Mouse (Mus musculus) retina, embryonic 14.5 days (tissue): Measurements from ENCODE around the gene Ehd4.

ENCODE experiments used
- DNase-seq: peaks from one replicate; pipeline ENCODE4 v3.0.0-alpha.2; 2015; ENCODE audit warnings: low spot score

Gene Ehd4

DNA sequence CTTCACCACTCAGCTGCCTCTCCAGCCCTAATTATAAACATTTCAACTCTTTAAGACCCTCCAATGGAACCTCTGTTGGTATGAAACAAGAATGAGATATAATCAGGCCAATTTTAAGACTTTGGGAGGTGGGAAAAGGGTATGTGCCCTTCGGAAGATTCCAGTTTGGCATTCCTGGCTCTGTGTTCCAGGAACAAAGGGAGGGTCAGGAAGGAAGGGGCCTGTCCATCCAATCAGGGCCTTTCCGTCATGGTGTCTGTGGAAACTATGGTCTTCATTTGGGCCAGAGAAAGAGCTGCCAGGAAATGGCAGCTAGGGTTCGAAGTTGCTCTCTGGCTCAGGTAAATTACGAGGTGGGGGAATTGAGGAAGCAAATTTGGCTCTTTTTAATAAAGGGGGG is 46.3 kb downstream of the Ehd4 start:
- no peak for DNase-seq

DNA sequence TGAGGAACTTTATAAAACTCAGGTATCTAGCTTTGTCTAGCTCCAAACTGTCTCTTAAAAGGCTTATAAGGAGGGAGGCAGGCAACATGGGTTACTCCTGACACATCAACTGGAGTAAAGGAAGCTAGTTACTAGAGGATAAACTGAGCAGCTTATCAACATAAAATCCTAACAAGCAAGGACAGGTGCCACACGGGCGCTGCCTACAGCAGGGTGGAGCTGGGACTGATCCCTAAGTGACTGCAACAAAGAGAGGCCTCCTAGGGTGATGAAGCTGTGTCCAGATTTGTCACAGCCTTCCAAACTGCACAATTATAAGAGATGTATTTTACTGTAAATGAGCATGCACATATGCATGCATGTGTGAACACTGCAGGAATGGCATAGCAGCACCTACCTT is 47.0 kb downstream of the Ehd4 start:
- DNase-seq = no peak

DNA sequence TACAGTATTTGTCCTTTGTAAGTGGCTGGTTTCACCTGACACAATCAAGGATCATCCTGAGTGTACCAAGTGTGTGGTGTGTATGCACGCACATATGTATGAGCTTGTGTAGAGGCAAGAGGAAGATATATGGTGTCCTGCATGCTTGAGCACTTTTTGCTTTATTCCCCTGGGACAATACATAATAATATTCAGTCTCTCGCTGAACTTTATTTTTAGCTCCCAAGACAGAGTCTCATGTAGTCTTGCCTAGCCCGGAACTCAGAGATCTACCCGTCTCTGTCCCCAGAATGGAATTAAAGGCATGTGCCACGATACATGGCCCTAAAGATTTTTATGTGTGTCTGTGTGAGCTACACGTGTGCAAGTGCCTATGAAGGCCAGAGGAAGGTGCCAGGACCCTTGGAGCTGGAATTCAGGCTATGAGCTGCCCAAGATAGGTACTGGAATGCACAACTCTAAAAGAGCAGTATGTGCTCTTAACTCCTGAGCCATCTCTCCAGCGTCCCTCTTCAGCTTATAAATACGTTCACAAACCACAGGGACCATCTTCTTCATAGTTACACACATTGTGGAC is 47.9 kb downstream of the Ehd4 start:
- DNase-seq = no peak

DNA sequence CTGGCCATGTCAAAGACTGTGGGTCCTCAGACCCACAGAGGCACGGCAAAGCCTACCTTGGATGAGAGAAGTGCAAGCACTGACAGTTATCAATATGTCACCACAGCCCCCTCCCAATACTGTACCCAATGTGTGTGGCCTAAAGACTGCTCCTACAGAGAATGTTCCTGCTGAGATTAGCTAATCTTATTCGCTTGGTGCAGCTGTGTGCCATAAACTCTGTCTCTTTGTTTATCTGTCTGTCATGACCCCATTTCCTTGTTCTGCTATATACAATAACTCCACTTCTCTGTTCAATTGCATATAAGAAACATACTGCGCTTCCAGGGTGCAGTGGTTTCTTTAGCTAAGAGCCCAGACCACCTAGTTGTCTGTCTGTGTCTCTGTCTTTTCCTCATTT is 48.5 kb downstream of the Ehd4 start:
- DNase-seq = no peak

DNA sequence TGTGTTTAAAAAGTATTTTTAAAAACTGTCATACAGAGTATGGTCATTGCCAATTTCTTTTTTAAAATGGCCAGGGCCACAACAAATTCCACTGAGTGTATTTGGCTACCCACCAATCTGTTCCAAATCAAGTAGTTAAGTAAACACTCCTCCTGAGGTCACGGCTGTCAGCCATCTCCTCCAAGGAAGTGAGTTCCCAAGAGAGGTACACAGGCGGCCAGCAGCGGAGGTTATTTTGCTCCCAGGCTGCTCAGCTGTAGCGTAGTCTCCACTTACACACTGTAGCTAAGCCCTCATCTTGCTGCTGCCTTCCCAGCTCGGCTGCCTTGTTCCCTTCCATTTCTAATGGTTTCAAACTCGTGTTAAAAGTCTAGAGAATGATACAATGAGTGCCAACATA is 51.5 kb downstream of the Ehd4 start:
- no peak for DNase-seq

DNA sequence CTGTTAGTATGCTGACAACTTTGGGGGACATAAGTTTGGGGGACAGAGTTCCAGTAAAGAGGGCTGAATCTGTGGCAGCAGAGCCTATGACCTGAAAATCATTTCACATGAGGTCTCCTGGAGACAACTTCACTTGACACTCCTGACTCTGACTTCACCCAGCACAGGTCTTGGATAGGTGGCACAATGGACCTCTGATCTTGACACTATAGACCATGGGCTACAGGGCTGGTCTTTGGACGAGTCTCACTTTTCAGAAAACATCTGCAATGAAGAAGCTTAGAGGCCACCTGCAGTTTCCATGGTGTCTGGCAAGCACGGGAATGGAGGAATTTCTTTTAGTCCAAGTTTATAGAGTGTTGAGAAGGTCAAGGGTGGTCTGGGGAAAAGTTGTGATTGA is 52.0 kb downstream of the Ehd4 start:
- no peak for DNase-seq

DNA sequence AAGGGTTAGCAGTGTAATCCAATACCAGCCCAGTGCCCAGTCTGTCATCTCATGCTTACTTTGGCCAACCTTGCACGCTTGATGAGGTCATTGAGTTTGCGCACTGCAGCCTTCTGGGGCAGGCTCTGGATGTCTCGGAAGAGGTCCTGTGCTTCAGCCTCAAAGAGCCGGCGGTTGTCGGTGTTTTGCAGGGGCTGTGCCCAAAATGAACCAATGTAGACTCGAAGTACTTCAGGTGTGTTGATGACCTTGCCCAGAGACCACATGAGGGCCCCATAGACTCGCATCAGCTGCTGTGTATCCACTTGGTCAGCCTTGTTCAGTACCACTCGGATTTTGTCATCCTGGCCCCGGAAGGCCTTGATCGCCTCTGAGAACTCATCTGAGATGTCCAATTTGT is 52.4 kb downstream of the Ehd4 start:
- no peak for DNase-seq

DNA sequence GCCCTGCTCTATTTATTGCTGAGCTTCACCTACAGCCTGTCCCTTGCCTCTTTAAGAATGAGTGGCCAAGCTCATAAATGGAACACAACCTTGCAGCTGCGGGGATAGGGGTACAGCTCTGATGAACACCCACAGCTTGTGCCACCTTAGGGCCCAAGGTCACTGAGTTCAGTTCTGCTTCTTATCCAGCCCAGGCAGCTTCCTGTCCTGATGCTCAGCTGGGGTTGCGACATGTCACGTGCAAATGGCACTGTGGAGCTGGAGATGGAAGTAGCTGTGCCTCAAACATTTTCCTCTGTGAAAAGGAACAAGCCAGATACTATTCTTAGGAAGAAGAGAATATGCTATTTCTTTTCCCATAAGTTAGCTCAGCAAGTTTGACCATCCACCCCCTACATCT is 54.5 kb downstream of the Ehd4 start:
- DNase-seq = no peak

DNA sequence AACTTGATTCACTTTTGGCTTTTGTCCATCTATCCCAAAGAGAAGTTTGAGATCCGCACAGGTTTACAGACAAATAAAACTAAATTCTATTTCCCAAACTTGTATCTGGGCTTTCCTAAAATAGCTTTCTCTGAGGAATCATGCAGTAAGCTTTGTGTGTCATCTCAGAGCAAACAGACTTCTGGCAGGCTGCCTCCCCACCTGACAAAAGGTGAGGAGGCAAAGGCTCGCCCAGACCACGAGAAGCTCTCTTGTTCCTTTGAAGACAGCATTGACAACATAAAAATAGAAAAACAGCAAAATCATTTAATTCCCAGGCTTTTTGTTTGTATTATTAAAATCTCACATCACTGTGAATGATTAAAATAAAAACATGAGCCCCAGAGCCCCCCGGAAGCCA is 55.1 kb downstream of the Ehd4 start:
- DNase-seq = no peak

DNA sequence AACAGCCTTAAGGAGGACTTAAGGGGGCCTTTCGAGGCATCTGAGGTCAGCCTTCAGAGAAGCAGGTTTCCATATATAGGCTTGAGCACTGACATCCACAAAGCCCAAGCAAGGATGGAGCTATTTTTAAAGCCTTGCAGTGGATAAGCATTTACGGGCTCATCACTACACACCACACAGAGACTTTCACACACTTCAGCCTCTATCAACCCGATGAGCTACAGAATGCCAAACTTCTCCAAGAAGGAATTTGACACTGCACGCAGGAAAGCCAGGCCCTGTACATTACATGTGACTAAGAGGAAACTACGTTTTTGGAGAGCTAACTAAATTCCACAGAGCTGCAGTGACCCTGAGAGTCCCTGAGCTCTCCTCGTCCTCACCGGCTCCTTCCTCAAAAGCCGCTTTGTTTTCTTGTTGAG is 55.6 kb downstream of the Ehd4 start:
- no peak for DNase-seq

DNA sequence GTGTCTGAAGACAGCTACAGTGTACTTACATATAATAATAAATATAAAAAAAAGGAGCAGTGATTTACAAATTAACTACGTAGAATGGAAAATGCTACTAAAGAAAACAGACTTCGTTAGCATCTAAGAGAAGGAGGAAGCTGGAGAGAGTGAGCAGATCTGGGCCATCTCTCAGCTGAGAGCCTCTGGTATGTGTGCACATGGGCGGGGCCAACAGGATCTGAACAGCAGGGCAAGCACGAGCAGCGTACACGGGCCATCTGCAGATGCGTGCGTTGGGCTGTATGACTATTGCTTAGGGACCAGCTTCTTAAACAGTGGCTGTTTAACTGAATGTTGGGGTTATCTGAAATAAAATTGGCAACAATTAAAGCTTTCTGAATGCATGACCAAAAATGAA is 56.5 kb downstream of the Ehd4 start:
- DNase-seq = no peak

DNA sequence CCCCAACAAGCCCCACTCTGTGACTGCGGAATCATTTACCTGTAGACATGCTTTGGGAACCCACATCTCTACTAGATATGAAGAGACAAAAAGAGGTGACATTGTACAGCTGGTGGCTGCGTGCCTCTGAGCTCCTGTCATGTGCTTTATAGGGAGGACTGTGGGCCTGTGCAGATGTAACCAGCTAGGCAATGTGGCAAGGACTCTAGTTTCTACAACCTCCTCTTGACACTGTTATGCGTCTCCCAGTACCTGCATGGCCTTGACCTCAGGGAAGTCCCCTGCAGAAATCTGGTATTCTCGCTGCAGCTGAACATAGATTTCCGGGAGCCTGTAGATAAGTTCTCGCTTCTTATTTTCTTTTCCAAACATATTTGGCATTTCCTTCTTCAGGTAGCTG is 57.7 kb downstream of the Ehd4 start:
- no peak for DNase-seq

DNA sequence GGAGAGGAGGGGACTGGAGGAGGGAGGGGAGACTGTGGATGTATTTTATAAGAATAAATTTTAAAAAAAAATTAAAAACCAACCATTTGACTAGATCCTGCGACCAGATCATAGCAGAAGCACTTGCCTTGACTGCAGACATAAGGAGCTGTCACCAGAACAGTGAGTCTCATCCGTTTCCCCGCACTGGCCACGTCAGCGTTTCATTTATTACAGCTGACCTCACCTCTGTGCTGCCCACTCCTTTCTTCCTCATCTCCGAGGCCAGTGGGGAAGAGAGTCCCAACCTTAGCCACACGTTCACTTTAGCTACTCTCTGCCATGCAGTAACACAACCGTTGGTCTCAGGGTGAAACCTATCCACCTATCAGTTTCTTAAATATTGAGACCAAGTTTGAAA is 58.2 kb downstream of the Ehd4 start:
- DNase-seq = no peak

DNA sequence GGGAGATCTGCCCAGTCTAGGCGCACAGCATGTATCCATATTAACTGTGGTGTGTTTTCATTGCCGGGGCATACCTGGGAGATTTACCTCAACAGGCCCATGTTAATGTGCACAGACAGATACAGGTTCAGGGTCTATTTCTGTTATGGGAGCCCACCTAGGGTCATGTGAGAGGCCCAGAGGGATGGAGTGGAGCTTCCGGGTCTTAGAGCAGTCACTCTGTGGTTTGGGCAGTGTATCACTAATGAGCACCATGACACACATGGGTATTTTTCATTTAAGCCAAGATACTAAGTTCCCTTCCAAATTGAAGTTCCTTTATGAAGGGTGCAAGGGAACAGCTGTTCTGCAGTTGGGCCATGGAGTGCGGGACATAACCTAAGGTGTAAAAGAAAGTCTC is 59.2 kb downstream of the Ehd4 start:
- no peak for DNase-seq

DNA sequence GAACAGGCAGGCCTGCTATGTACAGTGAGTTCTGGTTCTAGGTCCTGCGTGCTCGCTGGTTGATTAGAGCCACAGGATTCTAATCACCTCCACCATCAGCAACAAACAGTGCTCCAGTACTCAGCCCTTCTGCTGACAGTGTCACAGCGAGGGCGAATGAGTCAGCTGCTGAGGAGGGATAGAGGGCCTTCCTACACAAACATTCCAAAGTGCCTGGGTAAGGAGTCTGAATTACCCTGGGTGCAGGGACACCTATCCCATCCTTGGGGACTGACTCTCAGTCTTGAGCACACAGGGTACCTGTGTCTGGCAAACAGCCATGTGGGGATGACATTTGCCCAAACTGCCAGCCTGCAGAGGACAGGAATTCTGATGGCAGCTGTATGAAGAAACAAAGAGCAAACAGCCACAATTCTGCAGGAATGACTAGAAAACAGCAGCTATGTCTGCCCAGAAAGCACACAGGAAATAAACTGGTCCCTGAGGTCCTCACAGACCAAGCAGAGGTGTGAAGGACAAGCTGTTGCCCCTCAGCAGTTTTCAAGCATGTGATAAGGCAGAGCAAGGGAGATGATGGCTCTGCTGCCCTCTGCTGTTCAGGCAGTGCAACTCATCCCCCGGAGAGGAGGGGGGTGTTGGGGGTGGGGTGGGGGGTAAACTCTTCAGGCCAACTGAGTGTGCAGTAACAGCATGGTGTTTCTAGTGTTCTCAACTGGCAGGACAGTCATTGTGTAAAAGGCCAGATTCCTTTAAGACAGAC is 60.6 kb downstream of the Ehd4 start:
- peak; percentile 75 for DNase-seq

DNA sequence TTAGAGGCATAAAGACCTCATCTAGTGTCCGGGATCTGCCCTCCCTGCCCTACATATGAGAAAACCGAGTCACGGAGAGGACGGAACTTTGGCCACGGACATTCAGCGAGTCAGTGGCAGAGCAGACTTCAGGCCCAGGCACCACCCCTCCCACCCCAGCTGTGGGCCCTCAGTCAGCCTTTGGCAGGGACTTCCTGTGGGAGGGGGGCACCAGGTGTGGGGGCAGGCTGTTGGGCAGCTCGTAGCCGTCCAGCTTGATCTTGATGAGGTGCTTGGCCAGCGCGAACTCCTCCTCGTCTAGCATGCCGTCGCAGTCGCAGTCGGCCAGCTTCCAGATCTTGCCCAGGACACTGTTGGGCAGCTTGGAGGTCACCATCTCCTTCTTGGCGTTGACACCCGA is 63.4 kb downstream of the Ehd4 start:
- no peak for DNase-seq

DNA sequence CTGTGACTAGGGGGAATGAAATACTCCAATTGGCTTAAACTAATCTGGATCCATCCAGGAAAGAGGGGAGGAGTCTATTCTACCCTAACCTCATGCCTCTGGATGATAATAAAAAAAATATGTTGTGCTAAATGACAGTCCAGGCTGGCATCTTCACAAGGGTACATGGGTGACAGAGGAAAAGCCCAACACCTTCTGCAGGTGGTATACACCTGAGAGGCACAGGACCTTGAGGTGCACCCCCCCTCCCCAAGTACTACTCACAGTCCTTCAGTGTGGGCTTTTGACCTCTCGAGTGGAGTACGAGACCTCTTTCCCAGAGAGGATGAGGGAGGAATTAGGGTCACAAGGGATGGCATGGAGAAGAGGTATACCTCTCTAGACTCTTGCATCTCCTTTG is 66.5 kb downstream of the Ehd4 start:
- no peak for DNase-seq

DNA sequence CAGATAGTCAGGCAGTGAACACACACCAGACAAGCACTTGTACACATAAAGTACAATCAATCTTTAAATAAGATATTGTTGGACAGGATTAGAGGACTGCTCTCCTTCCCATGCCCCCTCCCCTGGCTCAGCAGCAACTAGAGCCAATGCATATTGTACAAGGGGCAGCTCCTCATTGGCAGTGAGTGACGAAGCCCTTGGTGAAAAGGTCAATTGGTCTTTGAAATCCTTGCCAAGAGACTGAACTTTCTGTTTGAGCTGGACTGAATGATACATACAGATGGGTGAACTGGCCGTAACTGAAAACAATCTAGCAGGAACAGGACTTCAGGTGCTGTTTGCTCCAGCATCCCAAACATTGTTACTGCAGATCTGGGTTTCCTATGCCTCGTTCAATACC is 67.0 kb downstream of the Ehd4 start:
- DNase-seq = no peak

DNA sequence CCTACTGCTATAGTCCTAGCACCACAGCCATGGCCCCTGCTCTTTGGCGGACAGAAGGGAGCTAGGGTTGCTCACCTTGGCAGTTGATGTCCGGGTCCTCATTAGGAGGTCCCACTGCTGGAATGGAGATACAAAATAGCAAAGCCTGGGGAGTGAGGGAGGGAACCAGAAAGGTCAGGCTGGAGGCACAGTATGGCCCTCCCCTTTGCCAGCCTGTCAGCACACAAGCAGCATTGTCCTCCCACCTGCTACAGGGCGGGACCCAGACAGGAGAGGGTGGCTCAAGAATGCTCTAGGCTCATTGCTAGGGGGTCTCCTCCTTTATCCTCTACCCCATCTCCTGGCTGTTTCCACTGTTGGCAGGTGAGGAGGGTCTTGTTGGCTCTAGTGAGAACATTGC is 68.4 kb downstream of the Ehd4 start:
- DNase-seq = no peak

DNA sequence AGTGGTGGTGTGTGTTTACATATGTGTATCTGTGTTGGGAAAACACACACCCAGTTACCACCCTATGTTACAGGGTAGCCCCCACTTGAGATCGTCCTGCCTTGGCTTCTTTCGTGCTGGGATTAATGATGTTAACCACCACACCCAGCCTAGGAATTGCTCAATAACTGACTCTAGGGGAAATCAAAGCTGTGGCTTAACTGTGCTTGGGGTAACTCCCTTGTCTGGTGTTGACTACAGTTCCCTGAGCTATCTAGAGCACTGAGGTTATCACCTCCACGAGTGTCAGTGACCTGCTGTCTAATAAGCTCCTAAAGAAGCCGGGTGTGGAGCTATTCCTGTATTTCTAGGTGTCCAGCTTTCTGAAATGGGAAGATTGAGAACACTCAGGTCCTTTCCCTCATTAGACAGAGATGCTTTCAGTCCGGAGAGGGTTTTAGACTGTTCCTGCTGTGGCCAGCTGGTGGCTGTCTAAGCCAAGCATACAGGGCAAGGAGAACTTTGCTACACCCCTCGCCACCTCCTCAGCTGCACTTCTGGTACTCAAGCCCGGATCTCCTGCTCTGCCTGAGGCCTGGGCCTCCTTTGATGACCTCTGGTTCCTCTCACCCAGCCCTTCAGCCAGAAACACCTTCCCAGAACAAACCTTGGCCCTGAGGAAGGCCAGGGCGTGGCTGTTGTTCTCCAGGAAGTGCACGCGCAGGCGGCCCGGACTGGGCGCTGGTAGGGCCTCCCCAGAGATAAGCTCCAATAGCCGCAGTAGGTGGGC is 69.6 kb downstream of the Ehd4 start:
- peak; percentile 27 for DNase-seq

DNA sequence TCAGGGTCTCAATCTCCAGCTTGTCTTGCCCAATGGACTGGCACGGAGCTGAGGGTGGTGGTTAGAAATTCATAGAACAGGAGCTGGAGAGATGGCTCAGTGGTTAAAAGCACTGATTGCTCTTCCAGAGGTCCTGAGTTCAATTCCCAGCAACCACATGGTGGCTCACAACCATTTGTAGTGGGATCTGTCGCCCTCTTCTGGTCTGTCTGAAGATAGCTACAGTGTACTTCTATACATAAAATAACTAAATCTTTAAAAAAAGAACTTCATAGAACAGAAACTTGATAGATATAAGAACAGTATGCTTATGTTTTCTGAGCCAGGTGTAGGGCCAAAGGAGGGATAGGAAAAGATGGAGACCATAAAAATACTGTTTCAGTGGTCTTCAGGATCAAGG is 72.0 kb downstream of the Ehd4 start:
- no peak for DNase-seq

DNA sequence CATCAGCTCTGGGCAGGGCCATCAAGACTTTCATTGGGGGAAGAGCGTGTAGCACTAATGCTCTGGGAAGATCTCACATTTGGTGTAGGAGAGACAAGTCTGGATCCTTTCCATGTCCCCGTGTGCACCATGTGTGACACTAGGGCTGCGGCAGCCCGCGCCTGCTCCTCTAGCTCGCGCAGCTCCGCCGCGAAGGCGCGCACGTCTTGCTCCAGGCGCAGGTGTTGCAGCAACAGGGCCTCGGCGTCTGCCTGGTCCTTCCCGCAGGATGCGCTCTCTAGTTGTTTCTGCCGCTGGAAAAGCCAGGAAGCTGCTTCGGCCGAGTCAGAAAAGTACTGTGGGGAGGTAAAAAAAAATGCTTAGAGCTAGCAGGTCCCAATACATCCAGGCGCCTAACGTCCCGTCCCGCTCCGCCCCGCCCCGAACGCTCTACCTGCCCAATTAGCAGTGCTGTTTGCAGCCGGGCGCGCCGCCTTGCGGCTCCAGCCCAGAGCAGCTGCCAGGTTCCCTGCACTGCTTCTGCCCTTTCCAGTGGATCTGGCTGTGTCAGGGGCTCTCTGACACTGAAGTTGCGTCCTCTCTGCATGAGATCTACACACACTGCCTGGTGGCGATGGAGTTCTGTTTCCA is 78.2 kb downstream of the Ehd4 start:
- peak; percentile 60 for DNase-seq

DNA sequence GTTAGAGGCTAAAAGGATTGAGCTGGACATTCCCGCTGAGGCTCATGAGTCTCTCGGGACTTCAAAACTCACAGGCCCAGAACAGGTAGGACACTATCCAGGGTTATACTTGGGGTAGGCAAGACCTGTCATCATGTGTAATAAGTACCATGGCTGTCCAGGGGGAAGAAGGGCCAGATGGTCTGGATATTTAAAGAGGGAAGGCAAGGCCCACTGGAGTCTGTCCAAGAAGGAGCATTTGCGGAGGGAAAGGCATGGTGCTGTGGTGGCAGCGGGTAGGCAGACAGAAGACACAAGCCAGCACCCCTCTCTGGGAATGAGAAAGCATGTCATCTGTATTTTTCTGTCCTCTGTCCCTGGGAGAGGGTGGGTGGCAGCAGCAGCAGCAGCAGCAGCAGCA is 80.3 kb downstream of the Ehd4 start:
- DNase-seq = no peak
